Mouse (Mus musculus) ES-Bruce4 (cell line): ENCODE measurements around the gene Acadvl.

Experiments
- CTCF ChIP-seq: IDR thresholded peaks from one replicate; pipeline ENCODE4 v1.8.1; 2011; ENCODE audit warnings: low read depth, low read length
- EP300 ChIP-seq: IDR thresholded peaks from 2 replicates; pipeline ENCODE4 v1.6.1; 2011; ENCODE audit warnings: low read depth, low read length; ENCODE audit not compliant: insufficient read depth
- POLR2A ChIP-seq: IDR thresholded peaks from one replicate; pipeline ENCODE4 v1.8.1; 2011; ENCODE audit warnings: low read length; ENCODE audit not compliant: insufficient read depth

- TF ChIP-seq CTCF = no peak
- no peak for TF ChIP-seq EP300
- no peak for TF ChIP-seq POLR2A
Observed at GRCm38 (mm10) chr11:70027397-70027796, 12.2 kb upstream of the Acadvl start.
